Mouse (Mus musculus) mature B cell (primary cell): ENCODE measurements at regions not wholly inside any gene's neighbourhood (a gene's known extent, or its start where the extent isn't known, plus 50 kb on each side); places are given as distances from the start of the nearest gene placed in this dataset.

Experiments
- in situ Hi-C: fragments of 300-500 bp; cut with MboI; formaldehyde crosslinking; loops from 2 replicates; pipeline ENCODE4 v1.14.3; 2019

DNA sequence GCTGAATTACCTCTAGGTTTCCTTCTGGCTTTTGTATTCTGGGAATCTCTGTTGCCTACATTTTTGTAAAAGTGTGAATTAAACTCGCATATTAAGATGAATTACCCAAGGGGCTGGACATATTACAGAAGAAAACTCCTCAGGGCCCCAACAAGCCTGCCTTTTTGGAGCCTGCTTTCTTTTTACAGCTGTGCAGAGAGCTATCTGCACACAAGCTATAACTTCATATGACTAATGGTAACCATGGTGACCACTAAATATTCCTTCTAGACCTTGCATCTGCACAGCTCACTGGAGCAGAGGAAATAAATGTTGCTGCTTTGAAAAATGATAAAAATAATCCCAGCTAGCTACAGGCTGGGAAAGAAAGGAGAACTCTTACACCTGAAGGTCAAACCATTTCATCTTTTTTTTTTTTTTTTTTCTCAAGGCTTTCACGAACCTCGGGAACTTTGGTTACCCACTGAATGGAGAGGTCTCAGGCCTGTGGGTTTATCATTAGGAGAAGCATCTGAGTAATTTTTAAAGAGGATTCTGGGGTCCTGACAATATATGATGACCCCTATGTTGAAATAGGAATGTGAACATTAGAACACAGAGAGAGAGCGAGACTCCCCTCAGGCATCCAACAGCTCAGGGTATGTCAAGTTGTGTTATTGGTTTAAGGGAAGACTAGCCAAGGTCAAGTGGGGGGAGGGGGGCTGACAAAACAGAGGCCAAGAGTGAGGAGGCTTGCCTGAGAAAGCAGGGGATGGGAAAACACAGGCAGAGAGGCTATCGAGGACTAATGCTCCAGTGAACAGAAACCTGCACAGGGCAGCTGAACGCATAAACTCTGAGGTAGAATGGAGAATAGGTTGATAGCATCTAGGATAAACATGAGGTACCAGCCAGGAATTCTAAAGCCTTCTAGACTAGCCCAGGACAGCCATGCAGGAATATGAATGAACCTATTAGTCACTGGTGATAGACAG, 188.4 kb downstream of the Phlda1 start:
- in situ Hi-C loops: no loop called here

DNA sequence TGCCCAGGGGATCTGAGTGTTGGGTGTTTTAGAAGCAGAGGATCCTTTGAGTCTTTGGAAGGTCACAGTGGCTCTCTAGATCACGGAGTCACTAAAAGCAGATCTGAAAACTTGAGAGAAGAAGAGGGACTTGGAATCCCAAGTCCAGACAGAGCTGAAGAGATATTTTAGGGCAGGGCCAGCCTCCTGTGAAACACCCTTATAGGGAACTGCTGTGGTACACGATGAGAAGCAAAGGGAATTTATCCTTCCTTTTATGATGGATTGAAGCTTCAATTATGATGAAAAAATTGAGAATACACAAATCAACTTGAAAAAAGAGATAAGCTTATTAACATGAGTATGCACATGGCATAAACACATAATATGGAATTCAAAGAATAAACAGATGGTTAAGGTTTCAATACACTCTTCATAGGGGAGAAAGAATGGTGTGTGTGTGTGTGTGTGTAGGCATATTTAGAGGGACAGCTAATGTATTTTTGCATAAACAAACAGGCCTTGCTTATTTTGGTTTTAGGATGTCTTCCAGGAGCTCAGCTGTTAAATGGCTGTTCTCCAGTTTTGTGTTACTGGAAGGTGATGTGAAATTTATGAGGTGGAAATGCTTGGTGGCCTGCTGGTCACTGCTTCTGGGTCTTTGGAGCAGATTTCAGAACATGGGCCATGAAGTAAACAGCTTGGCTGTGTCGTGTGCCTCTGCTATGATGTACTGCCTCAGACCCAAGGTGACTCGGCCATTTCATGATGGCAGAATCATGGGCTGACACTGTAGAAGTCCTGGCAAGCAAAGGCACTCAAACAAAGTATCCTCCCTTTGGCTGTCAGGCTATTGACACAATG, 190.1 kb downstream of the Phlda1 start:
- in situ Hi-C loops: no loop called here

DNA sequence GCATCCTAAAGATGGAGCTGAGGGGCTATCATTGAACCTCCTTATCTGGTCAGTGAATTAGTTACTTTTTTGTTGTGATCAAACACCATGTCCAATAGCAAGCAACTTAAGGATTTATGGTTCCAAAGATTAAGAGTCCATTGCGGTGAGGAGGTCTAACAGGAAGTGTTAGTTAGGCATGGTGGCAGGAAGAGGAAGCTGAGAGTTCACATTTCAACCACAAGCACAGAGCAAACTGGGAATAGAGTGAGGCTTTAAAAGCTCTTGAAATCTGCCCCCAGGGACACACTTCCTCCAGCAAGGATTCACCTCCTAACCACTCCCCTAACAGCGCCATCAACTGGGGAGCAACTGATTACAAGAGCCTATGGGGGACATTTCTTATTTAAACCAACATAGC, 190.9 kb downstream of the Phlda1 start:
- in situ Hi-C loops: no loop called here

DNA sequence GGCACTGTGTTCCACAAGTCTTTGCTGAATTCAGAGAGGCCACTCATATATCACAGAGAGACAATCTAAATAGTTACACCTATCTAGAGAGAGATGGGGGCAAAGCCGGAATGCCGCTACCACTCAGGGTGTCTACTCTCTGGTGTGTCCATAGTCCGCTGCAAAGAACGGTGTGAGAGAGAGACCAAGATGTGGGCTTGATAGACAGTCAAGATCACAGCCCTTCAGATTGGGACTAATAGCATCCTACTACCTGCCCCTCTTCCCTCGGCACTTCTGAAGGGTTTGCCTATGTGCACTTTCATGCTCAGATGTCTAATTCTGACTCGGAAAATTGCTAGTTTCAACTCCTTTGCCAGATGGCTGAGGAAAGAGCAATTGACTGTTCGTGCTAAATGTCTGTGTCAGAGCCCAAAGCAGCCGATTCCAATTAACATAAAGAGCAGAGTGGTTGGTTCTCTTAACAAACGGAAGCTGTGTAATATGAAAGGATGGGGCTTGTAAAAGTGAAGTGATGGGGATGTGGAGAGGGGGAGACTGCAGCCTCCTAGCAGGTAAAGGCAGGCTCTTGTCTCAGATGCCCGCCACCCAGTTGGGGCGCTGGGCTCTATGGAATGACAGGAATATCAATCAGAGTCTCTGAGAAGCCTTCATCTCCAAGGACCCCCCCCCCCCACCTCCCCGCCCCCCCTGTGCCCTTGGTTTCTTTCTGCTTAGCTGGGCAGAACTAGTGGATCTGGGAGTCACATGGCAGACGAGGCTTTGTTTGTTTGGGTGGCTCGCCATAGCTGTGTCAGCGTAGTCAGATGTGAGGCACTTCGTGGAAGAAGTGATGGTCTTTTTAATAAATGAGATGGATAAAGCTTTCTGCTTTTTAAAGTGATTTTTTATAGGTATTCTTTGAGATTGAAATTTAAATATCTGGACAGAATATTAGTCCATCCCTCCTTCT, 193.7 kb downstream of the Phlda1 start:
- in situ Hi-C loops: no loop called here

DNA sequence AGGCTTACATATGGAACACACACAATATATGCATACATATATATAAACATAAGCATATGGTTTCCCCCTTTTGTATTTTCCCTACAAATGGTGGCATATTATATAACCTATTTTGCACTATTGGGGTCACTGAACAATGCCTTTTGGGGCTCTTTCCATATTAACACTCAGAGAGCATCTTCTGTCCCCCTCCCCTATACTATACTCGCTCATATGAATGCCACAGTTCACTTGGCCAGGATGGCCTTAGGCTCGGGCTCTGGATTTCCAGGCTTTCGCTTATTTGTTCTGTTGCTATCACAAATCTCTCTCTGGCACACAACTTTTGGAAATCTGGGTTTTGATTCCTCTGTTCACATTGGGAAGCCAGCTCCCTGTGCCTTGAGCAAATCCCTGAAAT, 194.5 kb downstream of the Phlda1 start:
- in situ Hi-C loops: no loop called here

DNA sequence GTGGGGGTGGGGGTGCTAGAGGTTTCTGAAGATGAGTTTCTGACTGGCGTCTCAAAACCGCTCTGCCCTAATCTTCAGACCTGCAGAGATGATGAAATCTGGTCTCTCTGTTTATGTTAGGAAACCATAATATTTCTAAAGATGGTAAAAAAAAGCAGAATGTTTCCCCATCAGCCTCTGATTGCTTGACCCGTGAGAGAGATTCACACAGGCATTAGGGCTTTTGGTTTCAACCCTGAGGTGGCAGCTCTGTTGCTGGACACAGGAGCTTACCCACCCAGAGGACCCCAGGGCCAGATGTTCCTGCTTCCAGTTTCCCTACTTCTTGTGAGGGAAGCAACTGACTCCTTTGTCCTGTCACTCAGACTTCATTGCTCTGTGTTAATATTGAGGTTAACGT, 195.1 kb downstream of the Phlda1 start:
- in situ Hi-C loops: no loop called here

DNA sequence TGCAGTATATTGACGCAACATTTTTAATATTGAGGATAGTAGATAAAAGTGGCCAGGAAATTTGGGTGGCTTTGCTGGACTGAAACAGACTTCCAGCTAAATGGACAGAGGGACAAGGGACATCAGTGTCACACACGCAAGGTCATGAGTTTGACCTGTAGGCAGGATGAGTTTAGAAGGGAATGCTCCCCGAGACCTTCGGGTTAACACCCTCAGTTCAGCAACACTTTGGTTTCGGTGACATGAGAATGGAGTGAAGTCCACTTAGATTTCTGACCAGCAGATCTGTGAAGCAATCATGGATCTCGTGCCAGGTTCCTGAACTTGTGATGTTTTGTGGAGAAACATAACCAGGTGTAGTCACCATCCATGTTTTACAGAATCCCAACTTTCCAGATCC, 196.3 kb downstream of the Phlda1 start:
- in situ Hi-C loops: no loop called here

DNA sequence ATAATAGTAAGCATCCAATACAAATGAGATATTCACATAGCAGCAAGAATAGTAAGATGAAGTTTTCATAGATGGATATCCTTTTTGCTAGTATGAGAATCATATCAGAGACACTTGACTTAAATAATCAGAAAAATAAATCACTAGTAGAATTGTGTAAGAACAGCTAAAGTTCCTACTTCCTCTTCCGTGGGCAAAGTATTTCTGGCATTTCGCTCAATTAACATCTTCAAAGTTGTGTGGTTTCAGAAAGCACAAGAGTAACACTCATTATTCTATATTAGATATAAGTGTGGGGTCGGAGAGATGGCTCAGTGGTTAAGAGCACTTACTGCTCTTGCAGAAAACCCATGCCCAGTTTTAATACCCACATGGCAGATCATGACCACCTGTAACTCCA, 197.4 kb downstream of the Phlda1 start:
- in situ Hi-C loops: no loop called here

DNA sequence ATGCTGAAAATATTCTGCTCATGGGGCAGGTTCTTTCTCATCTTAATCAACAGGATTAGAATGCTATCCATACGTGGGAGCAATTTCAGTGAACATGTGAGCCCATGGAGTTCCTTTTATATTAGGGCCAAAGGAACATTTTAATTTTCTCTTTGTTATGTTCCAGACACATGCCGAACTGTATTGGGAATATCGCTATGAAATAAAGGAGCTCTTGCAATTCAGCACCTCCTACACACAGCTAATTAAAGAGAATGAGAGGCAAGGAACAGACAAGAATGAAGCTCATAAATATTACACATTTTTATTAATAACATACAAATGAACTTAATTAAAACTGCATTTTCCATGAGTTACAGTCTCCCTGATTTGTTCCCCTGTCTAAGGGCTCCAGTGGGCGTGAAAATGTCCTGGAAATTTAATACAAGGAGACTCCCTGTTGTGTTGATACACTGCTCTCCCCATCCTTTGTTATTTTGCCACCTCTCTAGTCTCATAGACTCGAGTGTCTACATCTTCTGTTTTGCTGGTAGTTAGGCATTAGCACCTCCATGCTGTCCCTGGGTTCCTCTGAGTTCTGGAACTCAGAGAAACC, 205.5 kb downstream of the Phlda1 start:
- in situ Hi-C loops: no loop called here

DNA sequence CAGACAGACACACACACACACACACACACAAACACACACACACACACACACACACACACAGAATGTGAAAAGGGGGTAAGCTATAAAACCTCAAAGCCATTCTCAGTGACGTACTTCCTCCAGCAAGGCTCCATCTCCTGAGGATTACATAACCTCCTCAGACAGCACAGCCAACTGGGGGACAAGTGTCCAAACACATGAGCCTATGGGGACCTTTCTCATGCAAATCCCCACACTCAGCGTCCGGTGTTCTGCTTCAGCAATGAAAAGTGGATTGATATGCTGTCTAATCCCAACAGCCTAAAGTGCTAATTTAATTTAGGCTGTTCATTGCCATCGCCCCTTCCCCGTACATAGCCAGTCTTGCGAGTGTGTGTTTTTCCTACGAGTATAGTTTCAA, 206.9 kb downstream of the Phlda1 start:
- in situ Hi-C loops: no loop called here

DNA sequence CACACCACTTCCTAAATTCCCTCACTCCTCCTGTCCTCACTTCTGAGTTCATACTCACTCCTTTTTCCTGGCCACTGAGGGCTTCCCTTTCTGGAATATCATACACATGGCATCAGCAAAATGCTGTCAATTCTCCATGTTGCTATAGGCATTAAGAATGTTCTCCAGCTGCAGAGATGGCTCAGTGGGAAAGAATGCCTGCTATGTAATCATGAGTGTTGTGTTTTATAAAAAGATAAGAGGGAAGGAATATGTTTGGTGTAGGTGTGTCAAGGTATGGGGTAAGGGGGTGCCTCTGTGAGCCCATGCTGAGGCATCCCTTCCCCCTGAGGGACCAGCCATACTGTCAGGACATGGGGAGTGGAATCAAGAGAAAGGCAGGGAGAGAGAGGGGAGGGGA, 207.6 kb downstream of the Phlda1 start:
- in situ Hi-C loops: no loop called here

DNA sequence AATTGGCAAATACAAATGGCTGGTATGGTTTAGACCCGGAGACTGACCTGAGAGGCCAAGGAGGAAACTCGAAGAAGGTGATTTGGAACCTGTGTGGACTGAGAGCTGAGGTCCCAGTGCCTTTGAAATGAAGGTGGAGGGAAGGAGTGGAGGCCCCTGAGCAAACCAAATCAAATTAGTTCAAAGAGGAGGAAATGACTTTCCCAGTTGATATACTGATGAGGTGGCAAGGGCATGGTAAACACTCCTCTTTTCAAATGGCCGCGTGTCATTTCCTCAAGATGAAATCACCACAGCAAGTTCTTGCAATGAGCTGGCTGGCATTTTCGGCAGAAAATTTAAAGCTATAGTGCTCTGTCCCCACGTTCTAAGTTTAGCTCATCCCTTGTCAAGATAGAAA, 209.1 kb downstream of the Phlda1 start:
- in situ Hi-C loops: no loop called here

DNA sequence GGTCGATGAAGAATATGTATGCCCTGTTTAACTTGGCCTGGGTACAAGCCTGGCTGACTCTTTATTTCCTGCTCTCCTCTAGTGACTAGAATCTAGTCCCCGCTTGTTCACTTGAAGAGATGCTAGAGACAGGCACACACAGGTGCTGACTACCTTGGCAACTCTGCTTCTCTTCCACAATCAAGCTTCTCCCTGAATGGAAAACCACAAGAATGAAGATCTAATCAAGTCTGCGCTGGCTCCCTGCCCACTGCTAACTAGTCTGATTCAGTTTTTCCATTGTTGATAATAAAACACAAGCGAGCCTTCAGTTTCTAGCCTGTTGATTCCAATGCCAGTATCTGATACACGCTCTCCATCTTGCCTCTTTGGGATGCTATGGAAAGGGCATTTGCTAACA, 213.5 kb downstream of the Phlda1 start:
- in situ Hi-C loops: no loop called here

DNA sequence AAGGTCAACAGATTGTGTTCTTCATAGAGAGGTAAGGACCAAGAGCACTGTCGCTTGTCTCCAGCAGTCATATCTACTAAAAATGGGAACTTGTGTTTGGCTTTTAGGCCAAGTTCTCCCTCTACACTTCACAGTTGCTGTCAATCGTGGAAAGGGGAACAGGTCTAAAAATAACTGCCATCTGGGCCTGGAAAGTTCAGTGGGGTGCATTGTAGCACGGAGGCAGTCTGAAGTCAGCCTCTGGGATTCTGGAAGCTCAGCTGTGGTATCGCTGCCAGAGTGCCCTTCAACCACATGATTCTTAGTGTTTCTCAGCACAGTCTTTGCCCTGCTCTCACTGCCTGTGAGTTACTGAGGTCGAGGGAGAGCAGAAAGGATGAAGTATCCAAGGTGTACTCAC, 215.0 kb downstream of the Phlda1 start:
- in situ Hi-C loops: no loop called here

DNA sequence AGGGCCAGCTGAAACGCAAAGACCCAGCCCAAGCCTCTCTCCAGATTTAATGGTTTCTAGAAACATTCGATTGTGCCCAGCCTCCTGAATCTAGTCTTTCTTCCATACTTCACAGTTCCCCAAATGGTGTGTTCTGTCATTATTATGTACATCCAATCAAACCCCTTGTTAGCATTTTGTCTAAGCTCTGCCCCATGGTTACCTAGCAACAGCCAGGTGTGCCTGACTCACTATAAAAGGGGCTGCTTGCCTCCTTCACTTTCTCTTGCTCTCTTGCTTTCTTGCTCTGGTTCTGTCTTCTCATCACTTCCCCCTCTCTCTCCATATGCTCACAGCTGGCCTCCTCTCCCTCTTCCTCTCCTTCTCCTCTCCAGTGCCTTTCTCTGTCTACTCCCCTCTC, 217.8 kb downstream of the Phlda1 start:
- in situ Hi-C loops: no loop called here

DNA sequence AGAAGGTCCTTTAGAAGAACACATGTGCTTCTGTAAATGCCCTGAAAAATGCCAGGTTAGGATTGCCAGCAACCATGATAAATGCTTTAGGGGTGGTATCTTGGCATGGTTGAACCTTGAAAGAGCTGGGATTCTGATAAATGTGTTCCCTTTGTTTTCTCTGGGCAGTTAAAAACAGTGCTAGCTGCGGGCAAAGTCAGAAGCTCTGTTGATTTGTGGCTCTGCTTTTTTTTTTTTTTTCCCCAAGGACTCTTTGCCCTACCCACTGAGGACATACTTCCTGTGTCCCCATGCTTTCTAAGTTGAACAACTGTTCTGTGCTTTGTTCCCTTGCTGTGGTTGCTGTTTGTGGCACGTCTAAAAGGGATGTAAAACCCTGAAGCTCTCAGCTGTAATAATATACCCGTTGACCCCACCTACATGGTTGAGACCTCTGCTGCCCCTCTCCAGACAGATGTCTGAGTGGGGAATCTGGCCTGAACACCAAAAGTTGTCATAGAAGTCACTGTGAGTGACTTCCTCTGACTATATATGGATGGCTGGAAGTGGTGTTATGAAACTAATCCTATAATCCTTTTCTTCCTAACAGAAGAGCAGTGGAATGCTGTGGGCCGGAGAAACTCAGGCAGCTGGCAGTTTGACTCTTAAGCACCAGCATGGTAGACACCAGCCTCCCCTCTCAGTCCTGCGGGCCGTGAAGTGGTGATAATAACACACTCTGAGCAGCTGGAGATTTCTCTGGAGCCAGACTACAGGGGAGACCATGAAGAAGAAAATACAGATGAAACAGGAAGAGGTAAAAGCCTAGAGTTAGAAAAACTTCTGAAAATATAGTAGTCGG, 218.7 kb downstream of the Phlda1 start:
- in situ Hi-C loops: no loop called here

DNA sequence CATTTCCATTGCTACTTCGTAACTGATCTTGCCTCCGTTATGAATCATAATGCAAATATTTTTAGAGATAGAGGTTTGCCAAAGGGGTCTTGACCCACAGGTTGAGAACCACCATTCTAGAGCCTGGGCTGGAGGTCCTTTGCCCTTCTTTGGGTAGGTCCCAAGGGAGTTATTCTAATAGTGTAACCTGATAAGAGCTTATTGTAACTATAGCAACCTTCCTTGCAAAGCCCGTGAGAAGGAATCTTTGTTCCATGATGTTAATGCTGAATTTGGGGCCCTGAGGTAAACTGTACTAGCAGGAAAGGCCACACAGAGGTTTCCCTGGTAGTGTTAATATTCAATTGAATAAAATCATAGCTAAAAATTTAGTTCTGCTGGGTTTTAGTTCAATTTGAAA, 229.9 kb downstream of the Phlda1 start:
- in situ Hi-C loops: no loop called here

DNA sequence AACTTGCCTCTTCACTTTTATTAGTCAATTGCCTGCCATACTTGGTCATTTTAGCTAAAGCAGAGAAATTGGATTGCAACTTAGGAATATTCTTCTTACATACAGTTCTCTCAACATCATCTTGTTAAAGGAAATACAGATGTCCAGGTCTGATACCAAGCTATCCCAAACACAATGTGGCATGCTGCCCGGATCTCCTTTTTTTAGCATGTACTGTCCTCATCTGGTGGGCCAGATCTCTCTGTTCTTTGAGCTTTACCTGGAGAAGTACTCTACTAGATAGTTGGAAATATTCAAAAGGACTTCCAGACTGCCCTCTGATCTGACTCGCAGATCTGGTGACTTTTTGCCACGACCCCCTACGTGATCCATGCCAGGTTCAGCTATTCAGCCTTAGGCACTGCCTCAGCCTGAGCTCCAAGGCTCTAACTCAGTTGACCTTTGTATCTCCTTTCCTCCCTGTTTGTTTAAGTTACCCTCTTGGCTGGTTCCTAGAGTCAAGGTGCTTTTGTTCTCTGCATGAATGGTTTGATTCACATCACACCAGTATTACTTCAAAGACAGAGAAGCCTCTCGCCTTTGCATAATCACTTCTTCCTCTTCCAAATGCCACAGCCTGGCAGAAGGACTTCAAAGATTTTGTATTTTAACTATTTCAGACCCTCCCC, 232.9 kb upstream of the Krr1 start:
- in situ Hi-C loops: no loop called here

DNA sequence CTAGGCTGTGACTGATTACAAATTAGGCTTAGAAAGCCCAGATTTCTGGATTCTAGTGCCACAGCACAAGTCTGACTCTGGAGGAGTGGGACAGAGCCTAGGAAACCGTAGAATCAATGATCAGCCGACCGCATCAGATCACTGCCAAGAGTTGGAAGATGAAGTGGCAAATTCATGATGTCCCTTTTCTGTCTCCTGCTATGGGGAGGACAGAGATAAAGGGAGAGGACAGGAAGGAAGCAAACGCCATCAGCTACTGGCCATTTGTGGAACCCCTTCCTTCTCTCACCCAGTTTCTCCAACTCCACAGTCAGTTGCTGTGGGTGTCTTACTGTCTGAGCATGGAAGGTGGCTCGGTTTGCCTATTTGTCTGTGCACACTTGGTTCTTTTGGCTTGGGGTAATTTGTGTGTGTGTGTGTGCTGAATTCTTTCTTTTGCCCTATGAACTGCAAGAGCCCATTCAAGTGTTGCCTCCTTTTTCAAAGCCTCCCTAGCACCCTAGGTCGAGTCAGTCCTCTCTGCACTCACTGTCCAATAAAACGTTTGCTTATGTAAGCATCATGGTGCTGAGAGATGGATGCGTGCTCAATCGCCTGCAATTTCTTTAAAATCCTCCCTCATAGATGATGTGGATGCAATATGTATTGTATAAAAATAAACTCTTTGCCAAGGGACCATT, 231.7 kb upstream of the Krr1 start:
- in situ Hi-C loops: no loop called here
